Mouse (Mus musculus) embryonic facial prominence, embryonic 14.5 days (tissue): ENCODE data around the gene Cebpz. TPM values are rescaled to one million over a fixed set of nuclear protein-coding genes. Genes with fewer than 3 reads are reported as not detected.

Experiments
- ATAC-seq: fragments of 200-750 bp; cut with Nextera tagmentation; 2 replicates; pipeline ENCODE4 v1.8.0; 2017; ENCODE audit warnings: low read depth, moderate number of reproducible peaks, moderate TSS enrichment
- DNase-seq: peaks from one replicate; pipeline ENCODE4 v3.0.0-alpha.2; 2015; ENCODE audit warnings: low spot score
- H3K27ac ChIP-seq: fragments of 300-500 bp; sonication (generic); replicated peaks from 2 replicates; pipeline ENCODE4 v1.5.1; 2014; ENCODE audit warnings: low read depth, mild to moderate bottlenecking, low read length, moderate library complexity
- H3K27me3 ChIP-seq: fragments of 300-500 bp; sonication (generic); replicated peaks from 2 replicates; pipeline ENCODE4 v1.6.1; 2014; ENCODE audit warnings: low read length; ENCODE audit not compliant: control insufficient read depth, insufficient read depth
- H3K36me3 ChIP-seq: fragments of 300-500 bp; sonication (generic); 2 replicates; pipeline ENCODE4 v1.6.1; 2014; ENCODE audit warnings: low read length, mixed read lengths; ENCODE audit not compliant: control insufficient read depth, insufficient read depth
- H3K4me1 ChIP-seq: fragments of 300-500 bp; sonication (generic); 2 replicates; pipeline ENCODE4 v1.6.1; 2014; ENCODE audit warnings: antibody characterized with exemption, low read length; ENCODE audit not compliant: control insufficient read depth, insufficient read depth
- H3K4me2 ChIP-seq: fragments of 300-500 bp; sonication (generic); 2 replicates; pipeline ENCODE4 v1.6.1; 2014; ENCODE audit warnings: low read depth, mild to moderate bottlenecking, low read length, moderate library complexity, mixed read lengths
- H3K4me3 ChIP-seq: fragments of 300-500 bp; sonication (generic); 2 replicates; pipeline ENCODE4 v1.5.1; 2014; ENCODE audit warnings: low read depth, mild to moderate bottlenecking, low read length
- H3K9ac ChIP-seq: fragments of 300-500 bp; sonication (generic); 2 replicates; pipeline ENCODE4 v1.6.1; 2014; ENCODE audit warnings: low read depth, mild to moderate bottlenecking, low read length, moderate library complexity, mixed read lengths
- H3K9me3 ChIP-seq: fragments of 300-500 bp; sonication (generic); 2 replicates; pipeline ENCODE4 v1.6.1; 2016; ENCODE audit warnings: low read length; ENCODE audit not compliant: control insufficient read depth
- WGBS: fragments of 180-500 bp; shearing (Covaris S2); extraction: QIAGEN DNeasy Blood & Tissue Kit; methylation state at CpG from one replicate; pipeline ENCODE4 v1.1.7; 2014; 5-methylcytosine and 5-hydroxymethylcytosine counted together
- polyA plus RNA-seq: library from polyadenylated mRNA; unstranded; fragments of >200 nt; fragmentation: Nextera tagmentation; extraction: Ambion mirVana; gene quantifications from 2 replicates; pipeline ENCODE4 v1.2.1, GENCODE M21; 2014

The Cebpz gene
- polyA plus RNA-seq, 1 experiment from 2014 or later: 54.7 TPM

DNA sequence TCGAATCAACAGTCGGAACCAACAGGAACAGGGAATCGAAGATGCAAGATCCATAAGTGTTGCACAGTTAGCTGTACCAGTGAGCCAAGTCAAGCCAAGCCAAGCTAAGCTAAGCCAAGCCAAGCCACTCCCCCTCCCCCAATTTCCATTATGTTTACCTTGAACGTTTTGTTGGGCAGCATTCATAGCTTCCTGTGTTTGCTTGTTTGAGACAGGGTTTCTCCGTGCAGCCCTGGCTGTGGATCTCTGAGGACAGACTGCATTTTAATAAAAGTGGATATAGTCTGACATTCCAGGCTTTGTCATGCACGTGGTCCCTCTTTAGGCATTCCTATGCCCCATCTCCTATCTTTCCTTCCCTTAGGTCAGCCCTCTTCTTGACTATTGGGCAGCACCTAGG lies 21.1 kb downstream of the Cebpz start:
- WGBS: 54% methylated on average over 6 of the region's 6 CpGs
- Histone ChIP-seq H3K4me3 (peak overlapping the region; percentile 62), H3K36me3 (peaks cover 21% of the 10 kb centered on the region), H3K27me3 (no peaks in the 10 kb centered on the region), H3K4me2 (peak overlapping the region; percentile 64), H3K9me3 (no peaks in the 10 kb centered on the region), H3K27ac (peak overlapping the region; percentile 62), H3K4me1 (peaks cover 10% of the 10 kb centered on the region), H3K9ac (peak overlapping the region; percentile 79)
- ATAC-seq (peak; percentile 1; the same call in 1 of the 2 replicates), DNase-seq (peak; percentile 28)

DNA sequence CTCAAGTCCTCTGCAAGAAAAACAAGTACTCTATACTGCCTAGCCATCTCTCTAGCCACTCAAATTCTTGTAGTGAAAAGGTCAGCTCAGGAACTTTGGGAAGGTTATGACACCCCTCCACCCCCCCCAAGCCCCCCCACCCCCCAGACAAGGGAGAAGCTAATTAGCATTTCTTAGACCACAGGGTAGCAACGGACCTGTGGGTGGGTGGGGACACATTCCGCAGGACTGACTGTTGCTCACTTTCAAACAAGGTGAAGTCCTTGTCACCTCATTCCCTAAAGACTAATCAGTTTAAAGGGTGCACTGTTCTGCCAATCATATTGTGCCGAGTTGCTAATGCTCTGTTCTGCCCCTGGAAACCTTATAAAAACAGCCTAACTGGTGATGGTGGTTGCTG lies 22.9 kb downstream of the Cebpz start:
- Histone ChIP-seq H3K27me3 (no peaks in the 10 kb centered on the region), H3K9me3 (no peaks in the 10 kb centered on the region), H3K27ac (no peak overlapping the region), H3K4me2 (no peak overlapping the region), H3K9ac (no peak overlapping the region), H3K36me3 (peaks cover 5% of the 10 kb centered on the region; the same call in 1 of the 2 replicates), H3K4me1 (peaks cover 10% of the 10 kb centered on the region), H3K4me3 (no peak overlapping the region)
- 79% methylated on average over 3 of the region's 3 CpGs for WGBS
- DNase-seq: no peak
- ATAC-seq: no peak

DNA sequence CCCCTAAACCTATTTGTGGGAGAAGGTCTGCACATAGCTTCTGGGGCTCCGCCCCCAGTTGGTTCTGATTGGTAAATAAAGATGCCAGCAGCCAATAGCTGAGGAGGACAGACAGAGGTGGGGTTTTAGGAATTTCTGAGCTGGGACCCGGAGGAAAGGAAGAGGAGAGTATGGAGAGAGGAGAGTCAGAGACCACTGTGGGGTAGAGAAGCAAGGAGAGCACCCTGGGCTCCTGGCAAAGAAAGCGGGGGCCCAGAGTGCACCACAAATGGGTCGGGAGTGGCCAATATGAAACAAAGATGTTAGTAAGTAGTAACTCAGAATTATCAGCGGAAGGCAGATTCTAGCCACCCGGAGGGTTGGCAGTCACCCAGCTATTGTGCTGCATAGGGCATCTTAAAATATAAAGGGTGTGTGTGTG lies 24.0 kb downstream of the Cebpz start:
- Histone ChIP-seq H3K4me2 (peak overlapping the region; percentile 41), H3K27me3 (no peaks in the 10 kb centered on the region), H3K4me1 (peaks cover 10% of the 10 kb centered on the region), H3K36me3 (no peaks in the 10 kb centered on the region), H3K9ac (0 out of 2 replicates have a peak overlapping the region, but pooled peaks have one; percentile 5), H3K9me3 (no peaks in the 10 kb centered on the region), H3K27ac (no peak overlapping the region), H3K4me3 (peak overlapping the region; percentile 24)
- WGBS: 34% methylated on average over 6 of the region's 6 CpGs
- ATAC-seq (peak; percentile 27), DNase-seq (peak; percentile 71)

DNA sequence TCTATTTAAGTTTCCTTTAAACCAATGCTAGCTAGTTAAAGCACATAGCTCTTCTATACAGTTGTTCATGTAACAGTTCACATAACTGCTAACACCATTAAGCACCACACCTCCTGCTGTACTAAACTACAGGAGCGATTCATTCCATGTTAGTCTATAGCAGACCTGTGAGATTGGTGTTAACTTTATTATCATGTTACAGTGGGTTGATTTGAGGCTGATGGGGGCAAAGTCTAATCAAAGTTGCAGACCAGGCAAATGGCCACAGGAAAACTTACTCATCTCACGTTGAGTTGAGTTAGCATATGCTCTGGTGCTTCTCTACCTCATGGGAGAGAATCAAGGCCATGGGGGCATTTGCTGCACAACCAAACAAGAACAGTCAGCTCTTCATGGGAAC lies 27.5 kb downstream of the Cebpz start:
- DNase-seq (no peak), ATAC-seq (no peak)
- H3K27me3 ChIP-seq: no peaks in the 10 kb centered on the region
- no peak overlapping the region for H3K9ac ChIP-seq
- no peaks in the 10 kb centered on the region for H3K36me3 ChIP-seq
- no peak overlapping the region for H3K4me3 ChIP-seq
- WGBS: 65% methylated on average over 2 of the region's 2 CpGs
- H3K4me1 ChIP-seq: no peaks in the 10 kb centered on the region
- H3K9me3 ChIP-seq: no peaks in the 10 kb centered on the region
- no peak overlapping the region for H3K4me2 ChIP-seq
- no peak overlapping the region for H3K27ac ChIP-seq

DNA sequence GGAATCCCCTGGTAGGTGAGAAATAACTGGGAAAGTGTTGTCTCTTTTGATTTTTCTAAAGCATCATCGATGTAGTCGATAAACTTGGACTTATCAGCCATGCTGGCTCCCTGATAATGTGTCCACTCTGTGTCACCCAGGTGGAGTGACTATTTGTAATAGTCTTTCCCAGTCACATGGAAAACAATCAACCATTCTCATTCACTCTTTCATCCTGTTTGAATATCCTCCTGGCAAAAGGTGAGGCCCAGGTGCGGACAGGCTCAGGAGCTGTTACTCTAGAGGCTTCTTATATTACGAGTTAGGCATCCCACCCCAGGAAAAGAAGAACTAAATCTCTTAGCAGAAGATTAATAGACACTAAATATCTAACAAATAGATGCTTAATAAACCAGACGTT lies 30.0 kb downstream of the Cebpz start, which contains the start of gene Sult6b1:
TSS of gene Sult6b1 (minus strand) at position 101 of the 400 bp plus-strand sequence.
- Histone ChIP-seq H3K27me3 (no peaks in the 10 kb centered on the region), H3K27ac (no peak within 1 kb of the TSS), H3K4me3 (no peak within 1 kb of the TSS), H3K4me2 (no peak within 1 kb of the TSS), H3K9ac (no peak within 1 kb of the TSS), H3K4me1 (no peaks in the 10 kb centered on the region), H3K9me3 (no peaks in the 10 kb centered on the region), H3K36me3 (no peaks in the 10 kb centered on the region)
- ATAC-seq (no peak), DNase-seq (no peak)
- WGBS: 78% methylated on average over 5 of the region's 5 CpGs

DNA sequence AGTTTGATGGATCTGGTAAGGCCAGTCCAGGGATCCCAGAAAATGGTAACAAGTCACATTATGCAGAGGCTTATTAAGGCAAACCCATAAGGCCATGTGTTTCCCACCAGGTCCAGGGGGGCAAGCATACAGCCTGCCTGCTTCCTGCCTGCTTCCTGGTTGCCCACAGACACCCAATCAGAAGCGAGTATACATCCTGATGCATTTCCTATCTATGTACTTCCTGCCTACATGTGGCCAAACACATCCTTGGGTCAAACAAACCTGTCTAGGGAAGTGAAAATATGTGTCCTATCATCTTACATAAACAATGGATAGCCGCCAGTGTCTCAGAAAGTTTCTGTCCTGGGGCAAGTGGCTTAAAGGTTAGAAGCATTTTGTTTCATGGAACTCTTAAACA lies 33.7 kb downstream of the Cebpz start:
- Histone ChIP-seq H3K9ac (no peak overlapping the region), H3K4me1 (no peaks in the 10 kb centered on the region), H3K4me3 (no peak overlapping the region), H3K36me3 (no peaks in the 10 kb centered on the region), H3K27me3 (no peaks in the 10 kb centered on the region), H3K9me3 (no peaks in the 10 kb centered on the region), H3K4me2 (no peak overlapping the region), H3K27ac (no peak overlapping the region)
- ATAC-seq: no peak
- no peak for DNase-seq
- WGBS: 71% methylated on average over 2 of the region's 2 CpGs

DNA sequence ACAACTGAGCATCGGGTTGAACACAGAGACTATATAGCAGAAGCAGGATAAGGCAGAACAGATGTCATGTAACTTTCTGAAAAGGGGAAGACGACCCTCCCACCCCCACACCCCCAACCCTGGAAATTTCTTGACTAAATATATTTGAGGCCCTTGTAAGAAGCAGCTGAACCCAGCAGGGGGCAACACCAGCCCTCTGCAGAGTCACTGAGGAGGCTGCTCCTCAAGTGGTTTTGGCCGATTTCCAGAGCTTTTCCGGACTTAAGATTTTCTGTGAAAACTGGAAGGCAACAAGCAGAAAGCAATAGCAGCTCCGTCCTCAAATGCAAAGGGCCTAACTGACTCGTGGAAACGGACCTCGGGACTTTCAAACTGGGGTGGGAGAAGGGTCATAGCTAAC lies 41.5 kb downstream of the Cebpz start:
- Histone ChIP-seq H3K27ac (no peak overlapping the region), H3K4me3 (peak overlapping the region; percentile 14; the same call in 1 of the 2 replicates), H3K9me3 (no peaks in the 10 kb centered on the region), H3K36me3 (no peaks in the 10 kb centered on the region), H3K9ac (peak overlapping the region; percentile 50; the same call in 1 of the 2 replicates), H3K4me2 (peak overlapping the region; percentile 46), H3K27me3 (no peaks in the 10 kb centered on the region), H3K4me1 (no peaks in the 10 kb centered on the region)
- 15% methylated on average over 8 of the region's 8 CpGs for WGBS
- peak; percentile 77; the same call in 1 of the 2 replicates for ATAC-seq
- DNase-seq: peak; percentile 97

DNA sequence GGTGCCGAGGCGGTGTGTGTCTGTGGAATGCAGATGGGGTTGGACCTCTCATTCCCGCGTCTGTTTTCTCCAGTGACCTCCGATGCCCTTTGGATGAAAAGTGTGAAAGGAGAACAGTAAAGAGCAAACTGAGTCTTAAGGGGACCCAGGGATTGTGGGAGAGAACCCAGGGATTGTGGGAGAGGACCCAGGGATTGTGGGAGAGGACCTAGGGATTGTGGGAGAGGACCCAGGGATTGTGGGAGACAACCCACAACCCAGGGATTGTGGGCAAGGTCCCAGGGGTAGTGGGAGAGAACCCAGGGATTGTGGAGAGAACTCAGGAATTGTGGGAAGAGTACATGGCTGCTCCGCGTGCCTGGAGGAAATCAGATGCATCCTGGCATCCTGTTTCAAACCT lies 41.9 kb downstream of the Cebpz start:
- no peak for ATAC-seq
- Histone ChIP-seq H3K4me3 (no peak overlapping the region), H3K27me3 (no peaks in the 10 kb centered on the region), H3K4me2 (peak overlapping the region; percentile 46), H3K9me3 (no peaks in the 10 kb centered on the region), H3K4me1 (no peaks in the 10 kb centered on the region), H3K9ac (0 out of 2 replicates have a peak overlapping the region, but pooled peaks have one; percentile 11), H3K27ac (no peak overlapping the region), H3K36me3 (no peaks in the 10 kb centered on the region)
- no peak for DNase-seq
- WGBS: 71% methylated on average over 7 of the region's 7 CpGs

DNA sequence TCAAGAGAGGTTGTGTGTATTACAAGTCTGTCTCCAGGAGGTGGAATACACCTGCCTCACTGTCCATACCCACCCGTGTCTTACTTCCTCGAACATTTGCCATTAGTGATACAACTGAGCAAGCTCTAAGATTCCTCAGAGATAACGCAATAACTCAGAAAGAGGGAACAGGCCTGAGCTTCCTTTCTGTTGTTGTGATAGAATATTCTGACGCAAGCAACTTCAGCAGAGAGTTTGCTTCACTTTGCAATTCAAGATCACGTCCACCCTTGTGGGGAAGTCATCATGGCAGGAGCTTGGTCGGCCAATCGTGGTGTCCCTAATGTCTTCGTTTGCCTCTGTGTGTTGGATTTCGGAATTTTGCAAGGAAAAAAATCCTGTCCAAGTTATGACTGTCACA lies 45.8 kb downstream of the Cebpz start:
- Histone ChIP-seq H3K4me1 (no peaks in the 10 kb centered on the region), H3K9me3 (no peaks in the 10 kb centered on the region), H3K27ac (no peak overlapping the region), H3K27me3 (no peaks in the 10 kb centered on the region), H3K36me3 (no peaks in the 10 kb centered on the region), H3K4me3 (no peak overlapping the region), H3K4me2 (no peak overlapping the region), H3K9ac (no peak overlapping the region)
- no peak for ATAC-seq
- WGBS: 82% methylated on average over 9 of the region's 9 CpGs
- no peak for DNase-seq
